Mouse (Mus musculus): ENCODE measurements around the gene Dnajc7.
"Not testable (repeated sequence)": the region's sequence is repeated elsewhere in the genome, so short reads cannot be mapped to it uniquely, and the experiment has no call there.

DNA sequence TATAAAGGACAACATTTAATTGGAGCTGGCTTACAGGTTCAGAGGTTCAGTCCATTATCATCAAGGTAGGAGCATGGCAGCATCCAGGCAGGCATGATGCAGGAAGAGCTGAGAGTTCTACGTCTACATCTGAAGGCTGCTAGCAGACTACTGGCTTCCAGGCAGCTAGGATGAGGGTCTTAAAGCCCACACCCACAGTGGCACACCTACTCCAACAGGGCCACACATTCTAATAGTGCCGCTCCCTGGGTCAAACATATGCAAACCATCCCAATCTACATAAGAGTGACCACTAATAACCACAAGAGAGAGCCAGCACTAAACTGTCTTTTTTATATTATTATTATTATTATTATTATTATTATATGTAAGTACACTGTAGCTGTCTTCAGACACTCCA, 85.6 kb downstream of the Dnajc7 start:
- not testable (repeated sequence) for TF ChIP-seq POLR2A (IDR thresholded peaks at IDR 0.05; ENCODE audit: borderline replicate concordance, control insufficient read depth, low read depth, low read length); CTCF (IDR thresholded peaks at IDR 0.05; ENCODE audit: control insufficient read depth, insufficient read depth, low read length)

All from bone marrow, adult 2 months (tissue).